Mouse (Mus musculus) urinary bladder, postnatal 36 days (tissue): ENCODE measurements around the gene Fbxl15.

Source experiments
- DNase-seq, 2 experiments: peaks; one replicate each; pipeline ENCODE4 v3.0.0; 2022; ENCODE audit warnings: low spot score in 2 of 2, mixed read lengths in 1 of 2

Gene Fbxl15

GRCm38 (mm10) chr19:46322996-46323572 lies 4.9 kb upstream of the Fbxl15 start:
- DNase-seq = no peak

- DNase-seq = no peak
Measured at GRCm38 (mm10) chr19:46323716-46324115, 4.3 kb upstream of the Fbxl15 start.

DNA sequence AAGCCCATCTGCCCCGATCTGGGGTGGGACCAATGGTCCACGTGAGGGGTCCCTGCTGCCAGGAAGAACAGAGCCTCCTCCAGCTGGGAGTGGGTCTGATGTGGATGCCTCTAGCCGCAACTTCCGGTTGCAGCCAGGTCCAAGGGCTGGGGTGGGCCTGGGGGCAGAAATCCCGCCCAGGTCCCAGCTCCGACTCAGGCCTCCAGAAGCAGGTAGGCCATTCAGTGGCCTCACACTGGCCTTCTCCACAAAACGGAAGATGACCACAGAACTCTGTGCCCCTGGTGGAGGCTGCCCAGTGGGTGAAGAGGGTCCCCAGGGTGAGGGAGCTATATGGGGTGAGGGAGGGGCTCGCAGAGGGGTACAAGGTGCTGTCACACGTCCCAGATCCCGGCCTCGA lies 3.6 kb upstream of the Fbxl15 start:
- DNase-seq = peak in 1 of 2 experiments; percentile 0

GRCm38 (mm10) chr19:46324918-46325317 lies 3.1 kb upstream of the Fbxl15 start:
- no peak for DNase-seq

DNA sequence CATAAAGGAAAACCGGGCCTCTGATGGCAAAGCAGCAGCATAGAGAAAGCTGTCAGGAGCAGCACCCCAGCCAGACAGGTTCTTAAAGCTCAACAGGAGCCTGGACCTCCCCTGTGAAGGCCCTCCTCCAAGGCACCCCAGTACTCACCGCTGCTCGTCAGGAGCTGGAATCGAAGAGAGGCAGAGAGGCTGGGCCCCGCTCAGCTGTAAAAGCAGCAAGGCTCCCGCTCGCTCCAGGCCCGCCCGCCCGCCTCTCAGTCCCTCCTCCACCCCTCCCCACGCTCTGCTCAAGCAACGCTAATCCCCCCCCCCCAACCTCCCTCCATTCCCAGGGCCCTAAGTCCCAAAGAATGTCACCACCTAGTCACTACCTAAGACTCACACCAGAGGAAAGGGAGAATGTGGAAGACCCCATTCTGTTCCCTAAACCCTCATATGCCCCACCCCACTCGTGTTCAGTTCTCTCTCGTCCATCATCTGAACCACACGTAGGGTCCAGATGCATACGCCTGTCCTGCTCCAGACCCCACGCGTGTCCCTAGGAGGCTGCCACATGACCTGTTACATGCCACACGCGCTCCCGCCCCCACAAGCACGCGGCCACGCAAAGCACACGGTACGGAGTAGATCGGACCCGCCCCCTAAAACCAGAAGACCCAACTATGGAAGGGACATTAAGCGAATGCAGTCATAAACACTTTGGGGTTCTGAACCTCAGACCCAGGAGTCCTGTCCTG lies 1.8 kb upstream of the Fbxl15 start:
- no peak for DNase-seq

GRCm38 (mm10) chr19:46326756-46327305 lies 1.2 kb upstream of the Fbxl15 start, which contains the start of gene Psd:
Psd (minus strand) TSS chr19:46327156.
- peak in 1 of 2 experiments; percentile 19 for DNase-seq

DNA sequence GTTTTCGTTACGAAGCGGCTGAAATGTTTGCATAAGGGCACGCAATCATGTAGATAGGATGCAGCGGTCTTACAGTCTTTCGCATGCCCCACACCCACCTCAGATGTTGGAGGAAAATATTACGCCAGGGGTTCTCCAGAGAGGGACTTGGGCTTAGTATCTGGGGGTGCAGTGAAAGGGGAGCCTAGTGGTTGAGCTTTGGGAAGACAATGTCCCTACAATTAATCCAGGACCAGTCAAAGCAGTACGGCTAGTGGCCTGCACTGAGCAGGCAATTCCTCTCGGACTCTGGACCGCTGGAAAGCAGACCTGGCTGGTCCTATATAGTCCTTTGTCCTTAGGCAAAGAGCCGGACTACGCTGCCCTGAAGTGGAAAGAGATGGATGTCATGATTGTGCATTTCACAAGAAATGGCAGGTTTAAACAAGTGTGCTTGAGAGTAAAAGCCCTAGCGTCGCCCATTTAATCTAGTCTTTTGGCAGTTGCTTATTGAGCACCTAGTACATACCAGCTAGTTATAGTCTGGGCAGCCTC lies 386 bp upstream of the Fbxl15 start:
- no peak for DNase-seq

DNA sequence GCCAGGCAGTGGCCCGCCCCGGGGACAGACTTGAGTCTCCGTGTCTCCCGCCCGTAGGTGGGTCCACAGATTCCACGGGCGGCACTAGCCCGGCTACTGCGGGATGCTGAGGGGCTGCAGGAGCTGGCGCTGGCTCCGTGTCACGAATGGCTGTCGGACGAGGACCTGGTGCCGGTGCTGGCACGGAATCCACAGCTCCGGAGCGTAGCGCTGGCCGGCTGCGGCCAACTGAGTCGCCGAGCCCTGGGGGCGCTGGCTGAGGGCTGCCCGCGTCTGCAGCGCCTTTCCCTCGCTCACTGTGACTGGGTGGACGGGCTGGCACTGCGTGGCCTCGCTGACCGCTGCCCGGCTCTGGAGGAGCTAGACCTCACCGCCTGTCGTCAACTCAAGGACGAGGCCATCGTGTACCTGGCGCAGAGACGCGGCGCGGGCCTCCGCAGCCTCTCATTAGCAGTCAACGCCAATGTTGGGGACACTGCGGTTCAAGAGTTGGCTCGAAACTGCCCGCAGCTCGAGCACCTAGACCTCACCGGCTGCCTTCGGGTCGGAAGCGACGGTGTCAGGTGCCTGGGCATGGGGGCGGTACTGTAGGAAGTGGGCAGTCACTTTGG lies 1.2 kb downstream of the Fbxl15 start:
- no peak for DNase-seq

DNA sequence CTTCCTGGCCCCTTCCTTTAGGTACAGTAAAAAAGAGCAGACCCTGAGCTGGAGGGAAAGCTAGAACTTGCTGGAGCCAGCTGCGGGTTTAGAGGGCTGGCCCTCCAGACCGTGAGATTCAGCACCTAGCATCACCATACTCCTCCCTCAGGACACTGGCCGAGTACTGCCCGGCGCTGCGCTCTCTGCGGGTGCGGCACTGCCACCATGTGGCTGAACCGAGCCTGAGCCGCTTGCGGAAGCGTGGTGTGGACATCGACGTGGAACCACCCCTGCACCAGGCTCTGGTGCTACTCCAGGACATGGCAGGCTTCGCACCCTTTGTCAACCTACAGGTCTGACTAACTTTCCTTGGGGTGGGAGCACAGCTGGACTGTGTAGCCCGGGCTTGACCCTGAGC lies 2.0 kb downstream of the Fbxl15 start:
- DNase-seq = peak; percentile 78 to 86

DNA sequence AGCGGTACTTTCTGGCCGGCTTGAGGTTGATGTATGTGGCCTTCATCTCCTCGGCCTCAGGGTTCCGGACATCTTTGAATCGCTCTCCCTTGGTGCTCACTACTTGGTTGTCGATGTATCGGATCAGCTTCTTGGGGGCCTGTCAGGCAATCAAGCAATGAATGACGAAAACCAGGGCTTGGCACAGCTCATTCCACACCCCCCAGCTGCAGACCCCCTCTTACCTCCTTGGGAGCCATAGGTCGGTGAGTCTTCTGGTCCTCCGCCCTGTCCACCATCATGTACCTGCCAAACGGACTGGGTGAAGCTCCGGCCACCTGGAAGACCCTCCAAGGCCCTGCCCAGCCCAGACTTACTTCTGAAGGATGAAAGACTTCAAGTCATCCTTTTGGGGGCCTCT lies 2.7 kb downstream of the Fbxl15 start:
- no peak for DNase-seq

DNA sequence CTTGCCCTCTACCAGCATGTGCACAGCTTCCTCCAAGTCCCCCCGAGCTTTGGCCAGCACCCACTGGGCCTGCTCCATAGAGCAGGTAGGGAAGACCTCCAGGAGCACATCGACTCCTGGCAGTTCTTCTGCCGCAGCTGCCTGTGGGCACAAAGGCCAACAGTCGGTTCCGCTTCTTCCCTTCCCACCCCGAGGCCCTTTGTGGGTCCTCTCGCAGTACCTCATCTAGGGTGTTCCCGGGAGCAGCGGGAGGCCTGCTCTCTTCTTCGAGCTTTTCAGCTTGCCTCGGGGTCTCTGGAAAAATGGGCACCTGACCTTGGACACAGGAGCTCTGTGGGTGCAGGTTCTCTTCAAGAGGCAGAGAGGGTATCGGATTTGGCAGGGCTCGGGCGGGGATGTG lies 3.3 kb downstream of the Fbxl15 start:
- no peak for DNase-seq

DNA sequence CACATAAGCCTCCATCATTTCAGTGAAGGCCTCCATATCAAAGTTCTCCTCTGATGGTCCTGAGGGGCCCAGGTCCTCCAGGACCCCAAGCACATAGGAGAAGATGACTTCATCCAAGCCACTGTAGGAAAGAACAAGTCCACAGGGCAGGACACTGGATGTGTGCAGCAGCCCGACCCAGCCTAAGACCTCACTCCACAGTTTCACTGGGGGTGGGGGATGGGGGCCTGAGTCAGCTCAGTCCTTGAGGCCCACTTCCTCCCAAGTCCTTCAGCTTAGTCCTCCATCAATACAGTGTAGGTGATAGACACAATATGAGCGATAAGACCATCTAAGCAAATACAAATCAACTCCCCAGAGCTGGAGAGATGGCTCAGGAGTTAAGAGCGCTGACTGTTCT lies 4.0 kb downstream of the Fbxl15 start:
- no peak for DNase-seq

- DNase-seq = no peak
Measured at GRCm38 (mm10) chr19:46332721-46333339, 4.8 kb downstream of the Fbxl15 start.

GRCm38 (mm10) chr19:46333906-46334305 lies 5.9 kb downstream of the Fbxl15 start:
- DNase-seq = no peak

- DNase-seq = no peak
Measured at GRCm38 (mm10) chr19:46337719-46338330, 9.8 kb downstream of the Fbxl15 start.

DNA sequence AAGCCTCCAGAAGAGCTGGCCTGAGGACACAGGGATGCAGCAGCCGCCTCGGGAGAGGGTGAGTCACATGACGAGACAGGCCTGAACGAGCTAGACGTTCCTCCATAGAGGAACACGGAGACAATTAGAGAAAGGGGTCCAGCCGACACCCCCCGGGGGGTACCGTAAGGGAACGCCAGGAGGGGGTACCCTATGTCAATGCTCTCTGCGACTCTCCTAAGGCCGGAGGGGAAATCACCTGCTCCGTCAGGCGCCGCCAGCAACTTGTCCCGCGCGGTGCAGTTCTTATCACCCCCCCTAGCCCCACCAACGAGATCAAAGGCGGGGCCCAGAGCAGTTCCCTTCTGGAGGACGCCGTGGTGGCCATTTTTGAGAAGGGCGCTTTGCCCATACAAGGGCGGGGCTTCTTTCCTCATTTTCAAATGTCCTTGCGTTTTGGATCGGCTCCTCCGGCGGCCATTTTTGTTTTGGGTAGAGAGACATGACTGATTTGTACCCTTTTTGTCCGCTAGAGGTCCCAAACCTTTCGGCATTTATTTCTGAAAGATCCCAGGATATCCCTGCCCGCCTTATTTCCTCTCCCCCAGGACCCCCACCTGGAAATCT lies 10.4 kb downstream of the Fbxl15 start, which contains the start of gene Cuedc2:
Cuedc2 (minus strand) TSS at position 372 of the 606 bp plus-strand sequence.
- DNase-seq = peak; percentile 96 to 97

GRCm38 (mm10) chr19:46338942-46339286 lies 10.9 kb downstream of the Fbxl15 start:
- no peak for DNase-seq

DNA sequence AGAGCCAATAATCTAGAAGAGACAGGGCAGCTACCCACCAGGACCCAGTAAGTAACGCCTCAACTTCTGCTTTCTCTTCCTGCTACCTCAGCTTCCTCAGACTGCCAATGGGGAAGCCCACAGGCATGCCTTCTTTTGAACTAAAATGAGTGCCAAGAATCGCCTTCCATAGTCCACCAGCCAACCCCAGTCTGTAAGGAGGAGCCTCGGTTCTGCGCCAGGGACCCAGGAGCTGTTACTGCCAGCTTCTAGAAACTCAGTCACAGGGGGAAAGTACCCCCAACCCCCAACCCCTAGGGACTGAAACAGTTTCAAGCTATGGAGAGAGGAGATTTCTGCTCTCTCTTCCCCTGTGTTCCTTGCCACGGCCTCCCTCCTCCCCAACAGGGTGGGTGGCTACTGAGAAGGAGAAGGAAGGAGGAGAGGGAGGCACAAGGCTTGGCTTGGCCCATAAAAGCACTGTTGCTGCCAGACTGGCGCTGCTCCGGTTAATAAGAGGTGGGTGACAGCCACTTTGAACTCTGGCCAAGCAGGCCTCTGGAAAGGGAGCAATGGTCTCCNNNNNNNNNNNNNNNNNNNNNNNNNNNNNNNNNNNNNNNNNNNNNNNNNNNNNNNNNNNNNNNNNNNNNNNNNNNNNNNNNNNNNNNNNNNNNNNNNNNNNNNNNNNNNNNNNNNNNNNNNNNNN lies 11.4 kb downstream of the Fbxl15 start:
- peak in 1 of 2 experiments; percentile 32 for DNase-seq

DNA sequence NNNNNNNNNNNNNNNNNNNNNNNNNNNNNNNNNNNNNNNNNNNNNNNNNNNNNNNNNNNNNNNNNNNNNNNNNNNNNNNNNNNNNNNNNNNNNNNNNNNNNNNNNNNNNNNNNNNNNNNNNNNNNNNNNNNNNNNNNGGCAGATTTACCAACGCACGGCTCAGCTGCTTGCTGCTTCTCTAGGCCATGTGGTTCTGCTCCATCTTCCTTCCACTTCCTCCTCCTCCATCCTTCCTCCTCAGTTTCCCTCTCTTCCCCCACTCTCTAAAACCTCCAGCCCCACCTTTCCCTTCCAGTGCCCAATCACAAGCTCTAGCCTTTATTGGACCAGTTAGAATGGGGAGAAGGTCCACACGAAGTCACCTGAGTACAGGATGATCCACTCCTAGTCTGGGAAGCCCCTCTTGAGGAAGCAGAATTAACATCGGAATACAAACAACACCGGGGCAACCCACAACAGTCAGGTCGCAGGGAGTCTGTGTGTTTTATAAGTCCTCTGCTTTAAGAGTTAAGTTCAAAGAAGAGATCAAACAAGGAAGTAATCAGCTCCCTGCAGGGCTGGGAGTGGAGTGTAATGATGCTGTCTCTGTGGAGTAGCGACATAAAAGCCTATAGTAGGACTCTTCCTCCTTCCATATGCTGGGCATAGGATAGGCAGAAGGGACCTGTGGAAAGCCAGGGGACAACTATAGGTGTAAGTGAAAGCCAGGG lies 16.9 kb downstream of the Fbxl15 start:
- no peak for DNase-seq

GRCm38 (mm10) chr19:46347146-46347545 lies 19.2 kb downstream of the Fbxl15 start:
- DNase-seq = no peak
